Mouse (Mus musculus) small intestine, adult 2 months (tissue): Measurements from ENCODE around the gene Cnr2.

Experiments
- CTCF ChIP-seq: fragments of 200-500 bp; IDR thresholded peaks from 2 replicates; pipeline ENCODE4 v1.5.1; 2012; ENCODE audit warnings: low read depth, mild to moderate bottlenecking, control low read depth, inconsistent platforms, low read length, moderate library complexity, mixed read lengths; ENCODE audit not compliant: insufficient replicate concordance, insufficient read length; ENCODE audit errors: extremely low read depth
- POLR2A ChIP-seq: fragments of 200-500 bp; IDR thresholded peaks from 2 replicates; pipeline ENCODE4 v1.6.1; 2012; ENCODE audit warnings: low read depth, mild to moderate bottlenecking, control low read depth, inconsistent platforms, low read length, moderate library complexity

GRCm38 (mm10) chr4:135884531-135884930 is 10.7 kb upstream of the Cnr2 start:
- TF ChIP-seq CTCF (no peak), POLR2A (no peak)
